Mouse (Mus musculus) ovary, postnatal 14 days (tissue): ENCODE data around the gene BC049762.

Experiments
- DNase-seq: peaks from one replicate; pipeline ENCODE4 v3.0.0; 2022; ENCODE audit warnings: low spot score

Gene BC049762

GRCm38 (mm10) chr11:51214021-51214420 lies 48.8 kb downstream of the BC049762 start:
- no peak for DNase-seq

GRCm38 (mm10) chr11:51211426-51211825 lies 51.4 kb downstream of the BC049762 start:
- no peak for DNase-seq

DNA sequence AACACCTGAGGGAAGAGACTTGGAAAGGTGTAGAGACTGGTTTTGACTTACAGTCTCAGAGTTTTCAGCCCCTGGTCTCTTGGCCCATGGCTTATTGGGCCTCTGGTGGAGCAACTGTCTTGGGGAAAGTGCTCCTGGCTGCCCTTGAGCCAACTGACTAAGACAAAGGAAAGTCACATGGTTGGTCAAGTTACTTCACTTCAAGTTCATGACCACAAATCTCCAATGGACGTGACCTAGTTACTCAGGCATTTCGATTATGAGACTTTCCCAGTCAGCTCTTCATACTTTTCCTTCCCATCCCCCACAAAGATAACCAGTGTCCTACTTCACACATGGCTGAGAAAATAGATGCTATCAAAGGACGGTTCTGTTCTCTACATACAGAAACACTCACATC lies 55.1 kb downstream of the BC049762 start:
- no peak for DNase-seq
